Mouse (Mus musculus): ENCODE data around the gene Tomm70a.

- TF ChIP-seq CTCF (conservative IDR thresholded peaks at IDR 0.05; ENCODE audit: low read length) (no peak), NANOG (IDR thresholded peaks at IDR 0.05; ENCODE audit: borderline replicate concordance, low read length) (no peak)
Observed at GRCm38 (mm10) chr16:57079577-57079976, 41.9 kb upstream of the Tomm70a start.

All from E14TG2a.4 (cell line).